Mouse (Mus musculus) testis, adult 2 months (tissue): ENCODE results near the gene Tmc6.

Experiments used
- CTCF ChIP-seq: fragments of 200-500 bp; IDR thresholded peaks from 2 replicates; pipeline ENCODE4 v1.5.1; 2012; ENCODE audit warnings: low read depth, mild to moderate bottlenecking, inconsistent platforms, low read length, moderate library complexity; ENCODE audit not compliant: control insufficient read depth, insufficient read depth, insufficient replicate concordance
- POLR2A ChIP-seq: fragments of 200-500 bp; IDR thresholded peaks from 2 replicates; pipeline ENCODE4 v1.6.1; 2012; ENCODE audit warnings: low read depth, mild to moderate bottlenecking, inconsistent platforms, low read length, moderate library complexity; ENCODE audit not compliant: control insufficient read depth

DNA sequence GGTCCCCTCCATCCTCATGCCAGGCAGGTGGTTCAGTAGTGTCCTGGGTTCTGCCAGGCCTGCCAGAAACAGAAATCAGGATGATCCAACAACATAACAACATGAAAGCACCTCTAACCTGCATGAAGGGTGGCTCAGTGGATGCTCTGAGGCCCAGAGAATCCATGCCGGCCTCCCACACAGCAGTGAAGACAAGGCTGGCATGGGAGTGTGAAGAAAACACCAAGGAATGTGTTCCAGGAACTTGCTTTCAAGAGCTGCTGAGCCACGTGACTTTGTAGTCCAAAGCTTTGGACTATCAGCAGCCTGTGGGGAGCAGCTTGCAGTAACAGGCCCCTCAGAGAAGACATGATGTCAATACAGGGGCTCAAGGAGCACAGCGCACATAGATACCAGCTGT, 15.7 kb downstream of the Tmc6 start:
- no peak for TF ChIP-seq CTCF
- TF ChIP-seq POLR2A: no peak
